Mouse (Mus musculus) midbrain, embryonic 10.5 days (tissue): ENCODE results near the gene Zfp575. TPM values are rescaled to one million over a fixed set of nuclear protein-coding genes. Genes with fewer than 3 reads are reported as not detected.
"Not testable (repeated sequence)": the region's sequence is repeated elsewhere in the genome, so short reads cannot be mapped to it uniquely, and the experiment has no call there.

Experiments
- DNase-seq: peaks from one replicate; pipeline ENCODE4 v3.0.0-alpha.2; 2017; ENCODE audit warnings: low spot score
- H3K27ac ChIP-seq: fragments of 300-500 bp; sonication (generic); replicated peaks from 2 replicates; pipeline ENCODE4 v1.5.1; 2016; ENCODE audit warnings: mild to moderate bottlenecking
- H3K27me3 ChIP-seq: fragments of 300-500 bp; sonication (generic); 2 replicates; pipeline ENCODE4 v1.6.1; 2016; ENCODE audit warnings: low read depth, mild to moderate bottlenecking; ENCODE audit not compliant: poor library complexity, severe bottlenecking
- H3K36me3 ChIP-seq: fragments of 300-500 bp; sonication (generic); 2 replicates; pipeline ENCODE4 v1.6.1; 2016; ENCODE audit warnings: mild to moderate bottlenecking, moderate library complexity
- H3K4me1 ChIP-seq: fragments of 300-500 bp; sonication (generic); 2 replicates; pipeline ENCODE4 v1.6.1; 2016
- H3K4me3 ChIP-seq: fragments of 300-500 bp; sonication (generic); 2 replicates; pipeline ENCODE4 v1.5.1; 2016; ENCODE audit warnings: mild to moderate bottlenecking, moderate library complexity
- H3K9me3 ChIP-seq: fragments of 300-500 bp; sonication (generic); replicated peaks from 2 replicates; pipeline ENCODE4 v1.6.1; 2016; ENCODE audit warnings: mild to moderate bottlenecking
- WGBS: fragments of 180-500 bp; shearing (Covaris S2); methylation state at CpG from one replicate; pipeline ENCODE4 v1.1.7; 2016; 5-methylcytosine and 5-hydroxymethylcytosine counted together
- polyA plus RNA-seq: library from polyadenylated mRNA; unstranded; fragments of >200 nt; fragmentation: Nextera tagmentation; extraction: Ambion mirVana; gene quantifications from 2 replicates; pipeline ENCODE4 v1.2.1, GENCODE M21; 2016

Zfp575 gene
- 1.4 and 2.1 TPM in 2 replicates for polyA plus RNA-seq

GRCm38 (mm10) chr7:24587330-24588105, at the start of gene Zfp575, which contains the start of gene Ethe1:
Gene Zfp575, minus strand, starts transcription at chr7:24587641.
Gene Ethe1, plus strand, starts transcription at chr7:24587543.
- Histone ChIP-seq H3K4me1 (peaks cover 20% of the 10 kb centered on the region), H3K27ac (peak within 1 kb of the TSS; percentile 77), H3K36me3 (no peaks in the 10 kb centered on the region), H3K9me3 (peaks cover 11% of the 10 kb centered on the region), H3K27me3 (peaks cover 45% of the 10 kb centered on the region), H3K4me3 (peak within 1 kb of the TSS; percentile 59)
- DNase-seq, result peak; percentile 81
- 9% methylated on average over 30 of the region's 30 CpGs for WGBS

- Histone ChIP-seq H3K4me1 (peaks cover 28% of the 10 kb centered on the region), H3K27me3 (peaks cover 79% of the 10 kb centered on the region), H3K4me3 (peak overlapping the region; percentile 52), H3K36me3 (no peaks in the 10 kb centered on the region), H3K27ac (no peak overlapping the region), H3K9me3 (no peaks in the 10 kb centered on the region)
- no peak for DNase-seq
- WGBS, result 1% methylated on average over 18 of the region's 18 CpGs
These were observed 49.6 kb upstream of the Zfp575 start for GRCm38 (mm10) chr7:24637046-24637445.

GRCm38 (mm10) chr7:24636264-24636663, 48.8 kb upstream of the Zfp575 start, which contains the start of gene Lypd3:
Gene Lypd3, plus strand, starts transcription at chr7:24636550.
- Histone ChIP-seq H3K4me1 (peaks cover 28% of the 10 kb centered on the region), H3K4me3 (peak within 1 kb of the TSS; percentile 52), H3K36me3 (no peaks in the 10 kb centered on the region), H3K27ac (no peak within 1 kb of the TSS), H3K27me3 (peaks cover 71% of the 10 kb centered on the region), H3K9me3 (no peaks in the 10 kb centered on the region)
- DNase-seq, result no peak
- WGBS, result 15% methylated on average over 15 of the region's 15 CpGs

GRCm38 (mm10) chr7:24630116-24630880, 42.9 kb upstream of the Zfp575 start:
- Histone ChIP-seq H3K4me3 (no peak overlapping the region), H3K27ac (no peak overlapping the region), H3K36me3 (no peaks in the 10 kb centered on the region), H3K4me1 (peaks cover 18% of the 10 kb centered on the region), H3K27me3 (peaks cover 39% of the 10 kb centered on the region), H3K9me3 (no peaks in the 10 kb centered on the region)
- WGBS, result 75% methylated on average over 10 of the region's 10 CpGs
- no peak for DNase-seq

GRCm38 (mm10) chr7:24629672-24630071, 42.2 kb upstream of the Zfp575 start:
- H3K4me1 ChIP-seq, result peaks cover 18% of the 10 kb centered on the region
- peaks cover 36% of the 10 kb centered on the region for H3K27me3 ChIP-seq
- H3K4me3 ChIP-seq, result no peak overlapping the region
- no peaks in the 10 kb centered on the region for H3K36me3 ChIP-seq
- no peak for DNase-seq
- WGBS, result 74% methylated on average over 4 of the region's 4 CpGs
- H3K9me3 ChIP-seq, result no peaks in the 10 kb centered on the region
- no peak overlapping the region for H3K27ac ChIP-seq

DNA sequence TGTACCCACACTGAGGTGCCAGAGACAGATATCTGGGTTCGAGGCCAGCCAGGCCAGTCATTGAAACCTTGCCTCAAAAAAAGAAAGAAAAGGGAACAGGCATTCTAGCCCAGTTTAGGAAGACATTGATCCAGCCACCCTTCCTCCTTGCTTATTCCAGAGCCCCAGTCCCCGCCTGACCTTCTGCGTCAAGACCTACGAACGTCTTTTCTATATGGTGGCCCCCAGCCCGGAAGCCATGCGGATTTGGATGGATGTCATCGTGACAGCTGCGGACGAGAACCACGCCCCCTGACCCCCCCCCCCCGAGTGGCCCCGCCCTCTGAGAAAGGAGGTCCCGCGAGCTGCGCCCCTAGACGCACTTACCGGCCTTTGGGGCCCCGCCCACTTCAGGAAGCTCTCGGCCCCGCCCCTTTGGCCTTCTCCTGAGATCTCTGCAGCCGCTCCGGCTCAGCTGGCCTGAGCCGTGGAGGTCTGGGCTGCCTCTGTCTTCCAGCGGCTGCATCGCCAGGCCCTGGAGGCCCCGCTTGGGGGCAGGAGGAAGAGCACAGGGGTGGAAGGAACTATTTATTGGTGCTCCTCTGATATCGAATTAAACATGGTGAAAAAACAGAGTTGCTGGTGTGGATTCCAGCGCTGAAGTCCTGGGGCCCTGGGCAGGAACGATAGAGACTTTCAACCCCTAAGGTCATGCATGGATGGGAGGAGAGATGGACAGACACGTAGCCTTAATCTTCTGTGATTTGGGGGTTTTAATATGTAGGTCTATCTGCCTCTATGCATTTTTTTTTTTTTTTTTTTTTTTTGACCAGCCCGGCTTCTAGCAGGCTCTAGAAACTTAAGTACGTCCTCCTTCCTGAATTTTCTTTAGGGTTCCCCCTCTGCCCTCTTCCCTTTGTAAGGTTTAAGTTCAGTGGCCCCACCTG, 41.5 kb upstream of the Zfp575 start:
- peaks cover 18% of the 10 kb centered on the region for H3K4me1 ChIP-seq
- no peaks in the 10 kb centered on the region for H3K9me3 ChIP-seq
- peak overlapping the region; percentile 51 for H3K4me3 ChIP-seq
- DNase-seq, result peak; percentile 88
- H3K36me3 ChIP-seq, result no peaks in the 10 kb centered on the region
- peaks cover 30% of the 10 kb centered on the region for H3K27me3 ChIP-seq
- WGBS, result 8% methylated on average over 32 of the region's 33 CpGs
- peak overlapping the region; percentile 75 for H3K27ac ChIP-seq

DNA sequence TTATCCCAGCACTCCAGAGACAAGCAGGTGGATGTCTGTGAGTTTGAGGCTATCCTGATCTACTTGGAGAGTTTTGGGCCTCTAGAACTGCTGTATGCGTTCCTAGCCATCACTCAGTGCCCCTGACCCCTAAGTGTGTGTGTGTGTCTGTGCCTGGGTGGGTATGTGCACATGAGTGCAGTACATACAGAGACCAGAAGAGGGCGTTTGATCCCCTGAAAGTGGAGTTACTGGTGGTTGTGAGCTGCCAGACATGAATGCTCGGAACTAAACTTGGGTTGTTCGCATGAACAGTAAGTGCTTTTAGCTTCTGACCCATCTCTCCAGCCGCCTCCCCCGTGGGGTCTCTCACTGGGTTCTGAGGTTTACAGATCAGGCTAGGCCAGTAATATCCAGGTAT, 35.5 kb upstream of the Zfp575 start:
- H3K27ac ChIP-seq, result no peak overlapping the region
- no peak for DNase-seq

GRCm38 (mm10) chr7:24621193-24621592, 33.8 kb upstream of the Zfp575 start:
- peaks cover 3% of the 10 kb centered on the region; the same call in 1 of the 2 replicates for H3K4me1 ChIP-seq
- H3K36me3 ChIP-seq, result no peaks in the 10 kb centered on the region
- H3K27me3 ChIP-seq, result peaks cover 19% of the 10 kb centered on the region
- H3K9me3 ChIP-seq, result peaks cover 8% of the 10 kb centered on the region
- DNase-seq, result no peak
- no peak overlapping the region for H3K4me3 ChIP-seq
- H3K27ac ChIP-seq, result no peak overlapping the region
- WGBS, result 84% methylated on average over 3 of the region's 3 CpGs

More for the DNA sequence above, 35.5 kb upstream of the Zfp575 start:
- Histone ChIP-seq H3K36me3 (no peaks in the 10 kb centered on the region), H3K27me3 (peaks cover 36% of the 10 kb centered on the region), H3K4me3 (no peak overlapping the region), H3K4me1 (peaks cover 6% of the 10 kb centered on the region; the same call in 1 of the 2 replicates), H3K9me3 (peaks cover 8% of the 10 kb centered on the region)
- WGBS, result 81% methylated on average over 6 of the region's 6 CpGs

DNA sequence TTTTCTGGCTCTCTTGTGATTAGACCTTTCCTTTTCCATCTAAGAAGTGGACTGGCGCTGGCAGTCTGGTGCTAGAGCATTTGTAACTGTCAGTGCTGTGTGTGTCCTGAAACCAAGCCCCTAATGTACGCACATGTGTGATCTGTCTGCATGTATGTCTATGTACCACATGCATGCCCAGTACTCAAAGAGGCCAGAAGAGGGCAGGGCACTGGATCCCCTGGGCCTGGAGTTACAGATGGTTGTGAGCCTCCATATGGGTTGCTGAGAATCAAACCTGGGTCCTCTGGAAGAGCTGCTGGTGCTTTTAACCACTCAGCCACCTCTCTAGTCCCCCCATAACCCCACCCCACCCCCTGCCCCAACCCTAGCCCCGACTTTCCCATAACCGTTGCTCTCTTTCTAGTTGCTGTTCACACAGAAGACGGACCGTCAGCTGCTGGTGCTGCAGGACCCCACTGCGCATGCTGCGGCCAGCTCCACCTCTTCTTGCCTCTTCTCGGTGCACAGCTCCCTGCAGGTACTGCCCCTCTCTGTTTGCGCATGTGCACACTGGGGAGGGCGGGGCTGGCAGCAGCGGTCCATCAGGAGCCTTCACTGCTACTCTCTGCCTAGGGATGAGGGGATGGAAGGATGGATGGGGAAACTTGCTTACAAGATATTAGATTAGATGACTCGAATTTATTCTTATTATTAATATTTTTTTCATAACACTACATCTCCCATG, 32.4 kb upstream of the Zfp575 start:
- no peak for DNase-seq
- 54% methylated on average over 13 of the region's 13 CpGs for WGBS
- H3K27me3 ChIP-seq, result peaks cover 17% of the 10 kb centered on the region
- no peak overlapping the region for H3K4me3 ChIP-seq
- no peaks in the 10 kb centered on the region for H3K36me3 ChIP-seq
- peaks cover 8% of the 10 kb centered on the region for H3K9me3 ChIP-seq
- H3K4me1 ChIP-seq, result no peaks in the 10 kb centered on the region
- H3K27ac ChIP-seq, result no peak overlapping the region

DNA sequence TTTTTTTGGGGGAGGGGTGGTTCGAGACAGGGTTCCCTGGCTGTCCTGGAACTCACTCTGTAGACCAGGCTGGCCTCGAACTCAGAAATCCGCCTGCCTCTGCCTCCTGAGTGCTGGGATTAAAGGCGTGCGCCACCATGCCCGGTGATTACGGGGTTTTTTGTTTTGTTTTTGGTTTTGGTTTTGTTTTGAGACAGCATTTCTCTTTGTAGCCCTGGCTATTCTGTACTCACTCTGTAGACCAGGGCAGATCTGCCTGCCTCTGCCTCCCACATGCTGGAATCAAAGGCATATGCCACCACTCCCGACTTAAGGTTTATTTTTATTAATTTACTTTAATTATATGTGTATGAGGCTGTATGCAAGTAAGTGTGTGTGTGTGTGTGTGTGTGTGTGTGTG, 30.9 kb upstream of the Zfp575 start:
- peaks cover 31% of the 10 kb centered on the region for H3K27me3 ChIP-seq
- 89% methylated on average over 8 of the region's 8 CpGs for WGBS
- not testable (repeated sequence) for H3K4me1 ChIP-seq, H3K4me3 ChIP-seq, H3K27ac ChIP-seq, DNase-seq, H3K9me3 ChIP-seq, H3K36me3 ChIP-seq

GRCm38 (mm10) chr7:24617763-24618162, 30.3 kb upstream of the Zfp575 start:
- no peak for DNase-seq
- peaks cover 6% of the 10 kb centered on the region for H3K4me1 ChIP-seq
- WGBS, result 83% methylated on average over 8 of the region's 8 CpGs
- H3K27ac ChIP-seq, result no peak overlapping the region
- no peaks in the 10 kb centered on the region for H3K36me3 ChIP-seq
- H3K9me3 ChIP-seq, result peaks cover 8% of the 10 kb centered on the region
- peaks cover 37% of the 10 kb centered on the region for H3K27me3 ChIP-seq
- H3K4me3 ChIP-seq, result no peak overlapping the region
